Mouse (Mus musculus) erythroblast, embryonic 14.5 days (primary cell): Measurements from ENCODE around the gene Pxdc1.

ENCODE experiments used
- GATA1 ChIP-seq: IDR thresholded peaks from 2 replicates; pipeline ENCODE4 v1.6.1; 2012; ENCODE audit warnings: low read length, inconsistent platforms, mixed read lengths
- TAL1 ChIP-seq: IDR thresholded peaks from 3 replicates; pipeline ENCODE4 v1.6.1; 2012; ENCODE audit warnings: low read length, inconsistent platforms, mixed read lengths

- no peak for TF ChIP-seq TAL1
- TF ChIP-seq GATA1 = no peak
These were observed 30.0 kb upstream of the Pxdc1 start for GRCm38 (mm10) chr13:34683270-34683669.
